Mouse (Mus musculus): ENCODE measurements at regions not wholly inside any gene's neighbourhood (a gene's known extent, or its start where the extent isn't known, plus 50 kb on each side); places are given as distances from the start of the nearest gene placed in this dataset.

- TF ChIP-seq CTCF (IDR thresholded peaks at IDR 0.05; ENCODE audit: borderline replicate concordance, insufficient read depth, low read length) (no peak), POLR2A (IDR thresholded peaks at IDR 0.05; ENCODE audit: low read depth, low read length) (no peak)
- no peak overlapping the region for H3K4me3 ChIP-seq (ENCODE audit: insufficient read depth, low read length)
- no peak overlapping the region for H3K27ac ChIP-seq (ENCODE audit: insufficient read depth, low read length)
- H3K4me1 ChIP-seq (ENCODE audit: control insufficient read depth, insufficient read depth, low read length), result no peaks in the 10 kb centered on the region
Observed at GRCm38 (mm10) chr17:54821059-54821458, 522.2 kb upstream of the Slc5a7 start.

GRCm38 (mm10) chr17:54853631-54854030 lies 554.8 kb upstream of the Slc5a7 start:
- Histone ChIP-seq H3K4me1 (ENCODE audit: control insufficient read depth, insufficient read depth, low read length) (no peaks in the 10 kb centered on the region), H3K27ac (ENCODE audit: insufficient read depth, low read length) (no peak overlapping the region), H3K4me3 (ENCODE audit: insufficient read depth, low read length) (no peak overlapping the region)
- TF ChIP-seq CTCF (IDR thresholded peaks at IDR 0.05; ENCODE audit: borderline replicate concordance, insufficient read depth, low read length), result no peak

- TF ChIP-seq POLR2A (IDR thresholded peaks at IDR 0.05; ENCODE audit: low read depth, low read length), result no peak
- TF ChIP-seq CTCF (IDR thresholded peaks at IDR 0.05; ENCODE audit: borderline replicate concordance, insufficient read depth, low read length), result no peak
Observed at GRCm38 (mm10) chr17:54896198-54896597, 549.0 kb upstream of the St6gal2 start.

GRCm38 (mm10) chr17:54929181-54929715 lies 515.9 kb upstream of the St6gal2 start:
- no peaks in the 10 kb centered on the region for H3K4me1 ChIP-seq (ENCODE audit: control insufficient read depth, insufficient read depth, low read length)
- no peak overlapping the region for H3K27ac ChIP-seq (ENCODE audit: insufficient read depth, low read length)
- no peak overlapping the region for H3K4me3 ChIP-seq (ENCODE audit: insufficient read depth, low read length)
- TF ChIP-seq CTCF (IDR thresholded peaks at IDR 0.05; ENCODE audit: borderline replicate concordance, insufficient read depth, low read length), result no peak
- TF ChIP-seq POLR2A (IDR thresholded peaks at IDR 0.05; ENCODE audit: low read depth, low read length), result no peak

More at GRCm38 (mm10) chr17:54896198-54896597, 549.0 kb upstream of the St6gal2 start:
- H3K4me1 ChIP-seq (ENCODE audit: control insufficient read depth, insufficient read depth, low read length), result no peaks in the 10 kb centered on the region
- H3K4me3 ChIP-seq (ENCODE audit: insufficient read depth, low read length), result no peak overlapping the region
- peak overlapping the region; percentile 47 for H3K27ac ChIP-seq (ENCODE audit: insufficient read depth, low read length)

GRCm38 (mm10) chr17:54943380-54944047 lies 501.7 kb upstream of the St6gal2 start:
- Histone ChIP-seq H3K27ac (ENCODE audit: insufficient read depth, low read length) (no peak overlapping the region), H3K4me1 (ENCODE audit: control insufficient read depth, insufficient read depth, low read length) (no peaks in the 10 kb centered on the region), H3K4me3 (ENCODE audit: insufficient read depth, low read length) (no peak overlapping the region)
- TF ChIP-seq POLR2A (IDR thresholded peaks at IDR 0.05; ENCODE audit: low read depth, low read length), result no peak
- TF ChIP-seq CTCF (IDR thresholded peaks at IDR 0.05; ENCODE audit: borderline replicate concordance, insufficient read depth, low read length), result no peak

- TF ChIP-seq CTCF (IDR thresholded peaks at IDR 0.05; ENCODE audit: borderline replicate concordance, insufficient read depth, low read length), result no peak
- no peak for TF ChIP-seq POLR2A (IDR thresholded peaks at IDR 0.05; ENCODE audit: low read depth, low read length)
- no peak overlapping the region for H3K4me3 ChIP-seq (ENCODE audit: insufficient read depth, low read length)
Observed at GRCm38 (mm10) chr17:54944288-54944931, 500.8 kb upstream of the St6gal2 start.

More at GRCm38 (mm10) chr17:54944288-54944931, 500.8 kb upstream of the St6gal2 start:
- no peak overlapping the region for H3K27ac ChIP-seq (ENCODE audit: insufficient read depth, low read length)
- no peaks in the 10 kb centered on the region for H3K4me1 ChIP-seq (ENCODE audit: control insufficient read depth, insufficient read depth, low read length)

Measured in embryonic fibroblast, embryonic 13.5 days (primary cell).